Mouse (Mus musculus): ENCODE data around the gene Olfr1362.

Olfr1362 gene

DNA sequence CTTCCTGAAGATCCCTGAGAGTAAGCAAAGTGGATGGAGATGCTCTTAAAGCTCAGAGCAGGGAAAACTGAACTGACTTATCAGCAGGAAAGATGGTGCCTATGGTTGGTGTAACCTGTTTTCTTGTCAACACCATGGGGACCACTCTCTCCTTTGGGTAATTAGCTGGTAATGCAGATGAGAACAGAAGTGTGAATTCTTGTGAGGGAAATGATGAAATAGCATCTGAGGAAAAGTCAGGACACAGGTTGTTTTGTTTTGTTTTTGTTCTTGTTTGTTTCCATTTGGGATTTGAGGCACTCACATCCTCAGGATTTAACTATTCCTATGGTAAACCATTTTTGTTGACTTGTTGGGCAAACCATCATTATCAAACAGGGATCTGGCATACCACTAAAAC lies at the start of gene Olfr1362:
Olfr1362 (minus strand) TSS at position 101 of the 400 bp plus-strand sequence.
- in situ Hi-C loops (cut with MboI, MseI): no loop called here

- in situ Hi-C loops (cut with MboI, MseI): no loop called here
Measured at GRCm38 (mm10) chr13:21663286-21663685, 49.5 kb upstream of the Olfr1362 start, which contains the start of gene Olfr1361. Olfr1361 (minus strand) TSS chr13:21663386.

GRCm38 (mm10) chr13:21642418-21642817 lies 28.6 kb upstream of the Olfr1362 start, which contains the start of gene Olfr11:
Olfr11 (minus strand) TSS chr13:21642518.
- in situ Hi-C loops (cut with MboI, MseI): no loop called here

DNA sequence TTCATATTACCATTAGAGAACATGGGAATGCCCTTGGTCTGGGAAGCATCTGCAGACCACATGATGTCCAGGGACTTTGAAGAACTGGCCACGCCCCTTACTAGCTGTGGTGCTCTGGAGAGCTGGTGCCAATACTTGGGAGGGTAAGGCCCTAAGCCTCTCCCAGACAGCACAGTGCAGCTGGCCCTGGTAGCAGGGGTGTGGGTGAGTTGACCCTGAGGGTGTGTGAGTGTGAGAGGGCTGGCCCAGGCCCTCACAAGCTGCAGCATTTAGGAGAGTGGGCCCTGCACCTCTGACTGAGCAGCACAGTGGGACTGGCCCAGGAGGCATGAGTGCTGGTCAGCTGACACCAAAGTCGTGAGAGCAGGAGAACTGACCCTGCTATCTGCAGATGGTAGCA lies 22.2 kb downstream of the Olfr1362 start:
- in situ Hi-C loops (cut with MboI, MseI): no loop called here

GRCm38 (mm10) chr13:21581659-21582058 lies 32.2 kb downstream of the Olfr1362 start, which contains the start of gene Olfr1364:
Olfr1364 (minus strand) TSS chr13:21581759.
- in situ Hi-C loops (cut with MboI, MseI): no loop called here

Measured in T-helper 17 cell (primary cell).